Mouse (Mus musculus) erythroblast, embryonic 14.5 days (primary cell): Measurements from ENCODE around the gene Acacb.

Experiments used
- GATA1 ChIP-seq: IDR thresholded peaks from 2 replicates; pipeline ENCODE4 v1.6.1; 2012; ENCODE audit warnings: low read length, inconsistent platforms, mixed read lengths
- TAL1 ChIP-seq: IDR thresholded peaks from 3 replicates; pipeline ENCODE4 v1.6.1; 2012; ENCODE audit warnings: low read length, inconsistent platforms, mixed read lengths

DNA sequence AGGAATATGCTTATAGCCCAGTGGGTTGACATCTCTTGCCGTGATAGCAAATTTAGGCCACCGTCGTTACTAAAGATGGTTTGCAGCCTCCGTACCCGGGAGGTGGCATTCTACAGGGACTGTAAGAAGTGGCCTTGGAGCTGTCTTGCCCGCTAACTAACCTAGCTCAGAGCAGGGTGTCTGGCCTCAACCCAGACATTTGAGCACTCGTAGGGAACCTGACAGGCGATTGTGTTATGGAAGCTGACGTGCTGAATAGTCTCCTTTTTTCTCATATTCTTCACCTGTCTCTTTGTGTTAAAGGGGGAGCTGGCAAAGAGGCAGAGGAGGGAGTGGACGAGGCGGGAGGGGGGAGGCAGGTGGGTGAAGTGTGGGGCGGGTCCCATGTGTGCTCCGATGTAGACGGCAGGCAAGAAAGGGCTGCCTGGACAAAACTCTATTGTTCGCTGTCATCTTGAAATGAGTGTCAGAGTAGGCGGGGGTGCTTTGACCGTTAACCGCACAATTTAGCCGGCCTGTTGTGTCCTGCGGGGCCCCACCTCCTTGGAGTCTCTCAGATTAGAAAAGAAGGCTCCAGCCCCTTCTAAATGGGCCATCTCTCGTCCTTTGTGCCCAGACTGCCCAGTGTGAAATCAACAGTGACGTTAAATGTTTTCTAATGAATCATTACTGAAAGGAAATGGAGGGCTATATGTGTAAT, 153.0 kb downstream of the Acacb start:
- TF ChIP-seq GATA1 (no peak), TAL1 (no peak)
